Mouse (Mus musculus) ES-Bruce4 (cell line): ENCODE data around the gene Ap1ar. TPM values are rescaled to one million over a fixed set of nuclear protein-coding genes. Genes with fewer than 3 reads are reported as not detected.
A peak's percentile ranks its signal among the peaks of the same experiment; 100 is the strongest.
"Not testable (repeated sequence)": the region's sequence is repeated elsewhere in the genome, so short reads cannot be mapped to it uniquely, and the experiment has no call there.

Source experiments
- H3K27ac ChIP-seq: 2 replicates; pipeline ENCODE4 v1.5.1; 2012; ENCODE audit warnings: low read length, inconsistent platforms; ENCODE audit not compliant: insufficient read depth
- H3K27me3 ChIP-seq: 2 replicates; pipeline ENCODE4 v1.6.1; 2012; ENCODE audit warnings: mild to moderate bottlenecking, low read length, inconsistent platforms; ENCODE audit not compliant: control insufficient read depth, poor library complexity, insufficient read depth, severe bottlenecking
- H3K36me3 ChIP-seq: 2 replicates; pipeline ENCODE4 v1.6.1; 2012; ENCODE audit warnings: inconsistent platforms, mild to moderate bottlenecking, low read length, moderate library complexity; ENCODE audit not compliant: control insufficient read depth, poor library complexity, insufficient read depth, severe bottlenecking
- H3K4me1 ChIP-seq: one replicate; pipeline ENCODE4 v1.8.1; 2011; ENCODE audit warnings: low read length; ENCODE audit not compliant: control insufficient read depth, insufficient read depth
- H3K4me3 ChIP-seq: 2 replicates; pipeline ENCODE4 v1.5.1; 2011; ENCODE audit warnings: low read depth, mild to moderate bottlenecking, low read length
- H3K9ac ChIP-seq: 2 replicates; pipeline ENCODE4 v1.6.1; 2012; ENCODE audit warnings: low read depth, mild to moderate bottlenecking, inconsistent platforms; ENCODE audit not compliant: poor library complexity, severe bottlenecking
- H3K9me3 ChIP-seq: replicated peaks from 2 replicates; pipeline ENCODE4 v1.6.1; 2012; ENCODE audit warnings: mild to moderate bottlenecking, low read length, inconsistent platforms; ENCODE audit not compliant: control insufficient read depth, poor library complexity, insufficient read depth, severe bottlenecking
- CTCF ChIP-seq: IDR thresholded peaks from one replicate; pipeline ENCODE4 v1.8.1; 2011; ENCODE audit warnings: low read depth, low read length
- EP300 ChIP-seq: IDR thresholded peaks from 2 replicates; pipeline ENCODE4 v1.6.1; 2011; ENCODE audit warnings: low read depth, low read length; ENCODE audit not compliant: insufficient read depth
- POLR2A ChIP-seq: IDR thresholded peaks from one replicate; pipeline ENCODE4 v1.8.1; 2011; ENCODE audit warnings: low read length; ENCODE audit not compliant: insufficient read depth
- polyA plus RNA-seq: library from polyadenylated mRNA; stranded (reverse); fragments of >200 nt; gene quantifications from 2 replicates; pipeline ENCODE4 v1.2.4, GENCODE M21; 2011; ENCODE audit warnings: low read depth; ENCODE audit not compliant: missing spikeins, insufficient read depth, insufficient read length

The Ap1ar gene
- polyA plus RNA-seq, 1 experiment, result 61.7 TPM

DNA sequence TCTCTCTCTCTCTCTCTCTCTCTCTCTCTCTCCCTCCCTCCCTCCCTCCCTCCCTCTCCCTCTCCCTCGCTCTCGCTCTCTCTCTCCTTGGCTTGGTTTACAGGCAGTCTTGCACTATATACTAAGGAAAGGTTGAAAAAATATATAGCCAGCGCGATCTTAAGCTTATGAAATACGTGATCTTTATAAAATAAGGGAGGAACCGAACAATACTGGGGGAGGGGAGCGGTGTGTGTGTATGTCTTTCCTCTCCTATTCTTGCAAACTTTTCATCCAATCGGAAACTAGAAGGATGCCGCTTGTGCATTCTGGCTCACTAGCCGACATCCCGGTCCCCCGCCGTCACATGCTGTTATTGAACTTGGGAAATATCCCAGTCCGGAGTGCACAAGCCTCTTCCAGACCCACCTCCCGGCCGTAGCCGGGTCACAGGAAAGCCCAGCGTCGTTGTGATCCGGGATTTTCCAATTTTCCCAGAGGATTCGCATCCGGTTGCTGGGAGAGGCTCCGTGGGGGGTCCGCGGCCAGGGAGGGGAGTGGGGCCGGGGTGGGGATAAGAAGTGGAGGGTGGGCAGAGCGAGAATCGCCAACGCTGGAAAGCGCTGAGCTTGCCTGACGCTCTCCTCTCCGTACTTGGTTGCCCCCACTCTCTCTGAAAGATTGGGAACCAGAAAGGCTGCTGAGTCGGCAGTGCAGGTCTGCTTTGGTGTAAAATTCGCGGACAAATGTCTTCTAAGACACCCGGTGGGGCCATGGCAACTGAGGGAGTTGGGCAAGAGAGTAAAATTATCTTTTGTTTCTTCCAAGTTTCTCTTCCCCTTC lies 46.9 kb downstream of the Ap1ar start:
- H3K9ac ChIP-seq, result peak overlapping the region; percentile 18
- no peak overlapping the region for H3K27ac ChIP-seq
- no peaks in the 10 kb centered on the region for H3K4me1 ChIP-seq
- H3K27me3 ChIP-seq, result peaks cover 21% of the 10 kb centered on the region
- peak overlapping the region; percentile 72 for H3K4me3 ChIP-seq
- no peaks in the 10 kb centered on the region for H3K36me3 ChIP-seq
- no peaks in the 10 kb centered on the region for H3K9me3 ChIP-seq
- TF ChIP-seq CTCF (no peak), POLR2A (no peak), EP300 (no peak)

- no peaks in the 10 kb centered on the region for H3K36me3 ChIP-seq
- H3K9ac ChIP-seq, result peak within 1 kb of the TSS; percentile 18
- no peak for TF ChIP-seq POLR2A
- TF ChIP-seq EP300, result no peak
- TF ChIP-seq CTCF, result no peak
- 0 out of 2 replicates have a peak, but pooled peaks cover 2% of the 10 kb centered on the region for H3K9me3 ChIP-seq
- H3K4me3 ChIP-seq, result peak within 1 kb of the TSS; percentile 72
- no peak within 1 kb of the TSS for H3K27ac ChIP-seq
- H3K27me3 ChIP-seq, result peaks cover 21% of the 10 kb centered on the region
- H3K4me1 ChIP-seq, result no peaks in the 10 kb centered on the region
Measured at GRCm38 (mm10) chr3:127789500-127790191, 47.7 kb downstream of the Ap1ar start, which contains the start of gene Tifa. TSS of gene Tifa (plus strand) at chr3:127789805.

GRCm38 (mm10) chr3:127788919-127789318 lies 48.4 kb downstream of the Ap1ar start:
- 0 out of 2 replicates have a peak, but pooled peaks cover 2% of the 10 kb centered on the region for H3K9me3 ChIP-seq
- TF ChIP-seq CTCF, result no peak
- no peak for TF ChIP-seq EP300
- TF ChIP-seq POLR2A, result no peak
- H3K4me3 ChIP-seq, result no peak overlapping the region
- H3K36me3 ChIP-seq, result no peaks in the 10 kb centered on the region
- no peak overlapping the region for H3K27ac ChIP-seq
- H3K4me1 ChIP-seq, result no peaks in the 10 kb centered on the region
- H3K9ac ChIP-seq, result no peak overlapping the region
- peaks cover 21% of the 10 kb centered on the region for H3K27me3 ChIP-seq

GRCm38 (mm10) chr3:127788038-127788437 lies 49.3 kb downstream of the Ap1ar start:
- TF ChIP-seq CTCF, result no peak
- TF ChIP-seq POLR2A, result no peak
- no peak for TF ChIP-seq EP300
- no peak overlapping the region for H3K27ac ChIP-seq
- no peak overlapping the region for H3K4me3 ChIP-seq
- no peaks in the 10 kb centered on the region for H3K36me3 ChIP-seq
- H3K4me1 ChIP-seq, result no peaks in the 10 kb centered on the region
- no peak overlapping the region for H3K9ac ChIP-seq
- H3K27me3 ChIP-seq, result peaks cover 21% of the 10 kb centered on the region
- 0 out of 2 replicates have a peak, but pooled peaks cover 2% of the 10 kb centered on the region for H3K9me3 ChIP-seq

DNA sequence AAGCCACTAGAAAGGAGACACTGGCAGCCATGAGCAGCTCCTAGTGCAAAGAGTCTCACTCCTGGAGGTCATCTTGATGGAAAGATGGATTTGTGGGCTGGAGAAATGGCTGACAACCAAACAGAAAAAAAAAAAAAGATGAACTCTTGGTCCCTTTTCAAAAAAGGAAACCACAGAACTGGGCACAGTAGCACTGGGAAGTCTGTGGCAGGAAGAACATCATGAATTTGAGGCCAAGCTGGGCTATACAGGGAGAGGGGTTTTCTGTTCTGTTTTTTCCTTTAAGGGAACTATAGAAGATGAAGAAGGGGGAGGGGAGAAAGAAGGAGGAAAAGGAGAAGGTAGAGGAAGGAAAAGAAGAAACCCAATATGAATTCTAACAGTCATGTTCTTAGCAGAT lies 50.3 kb downstream of the Ap1ar start:
- no peaks in the 10 kb centered on the region for H3K4me1 ChIP-seq
- no peak overlapping the region for H3K9ac ChIP-seq
- no peak overlapping the region for H3K4me3 ChIP-seq
- H3K27me3 ChIP-seq, result peaks cover 21% of the 10 kb centered on the region
- no peak overlapping the region for H3K27ac ChIP-seq
- no peak for TF ChIP-seq CTCF
- TF ChIP-seq EP300, result no peak
- TF ChIP-seq POLR2A, result no peak
- H3K9me3 ChIP-seq, result 0 out of 2 replicates have a peak, but pooled peaks cover 2% of the 10 kb centered on the region
- H3K36me3 ChIP-seq, result no peaks in the 10 kb centered on the region

- not testable (repeated sequence) for H3K4me3 ChIP-seq, H3K36me3 ChIP-seq, H3K27ac ChIP-seq, H3K9ac ChIP-seq, H3K27me3 ChIP-seq, H3K9me3 ChIP-seq, H3K4me1 ChIP-seq
Measured at GRCm38 (mm10) chr3:127783680-127784079, 53.6 kb downstream of the Ap1ar start.
